Mouse (Mus musculus) monocyte, adult 5-6 weeks (primary cell): ENCODE results near the gene Slc12a5. TPM values are rescaled to one million over a fixed set of nuclear protein-coding genes. Genes with fewer than 3 reads are reported as not detected.
A peak's percentile ranks its signal among the peaks of the same experiment; 100 is the strongest.

ENCODE experiments used
- ATAC-seq: fragments of 153-309, 156-312 bp; replicated peaks from 2 replicates; pipeline ENCODE4 v1.8.0; 2017; ENCODE audit warnings: mild to moderate bottlenecking; ENCODE audit not compliant: low TSS enrichment, insufficient number of reproducible peaks, severe bottlenecking, poor library complexity, low FRiP score
- total RNA-seq: library from RNA; stranded (forward); fragments of 200-1000, 200-491, 200-594 nt; gene quantifications from 3 replicates; pipeline ENCODE4 v1.2.3, GENCODE M21; 2017

The Slc12a5 gene
- total RNA-seq, 1 experiment from 2014 or later: 1.7 TPM

DNA sequence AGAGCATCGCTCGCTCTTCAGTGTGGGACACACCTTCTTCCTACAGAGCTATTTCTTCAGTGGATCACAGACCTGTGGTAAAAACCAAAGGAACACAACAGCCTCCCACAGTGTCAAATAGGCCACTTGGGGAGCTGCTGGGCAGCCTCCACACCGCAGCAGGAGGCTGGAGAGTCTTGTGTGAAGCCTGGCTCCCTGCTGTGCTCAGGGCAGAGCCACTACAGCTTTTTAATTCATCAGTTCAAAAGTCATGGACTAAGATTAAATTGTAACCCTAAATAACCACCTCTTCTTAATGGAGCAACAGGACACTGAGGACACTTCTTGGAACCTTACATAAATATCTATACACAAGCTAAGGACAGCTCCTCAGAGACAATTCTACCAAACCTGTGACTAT, 42.5 kb downstream of the Slc12a5 start:
- no peak for ATAC-seq

DNA sequence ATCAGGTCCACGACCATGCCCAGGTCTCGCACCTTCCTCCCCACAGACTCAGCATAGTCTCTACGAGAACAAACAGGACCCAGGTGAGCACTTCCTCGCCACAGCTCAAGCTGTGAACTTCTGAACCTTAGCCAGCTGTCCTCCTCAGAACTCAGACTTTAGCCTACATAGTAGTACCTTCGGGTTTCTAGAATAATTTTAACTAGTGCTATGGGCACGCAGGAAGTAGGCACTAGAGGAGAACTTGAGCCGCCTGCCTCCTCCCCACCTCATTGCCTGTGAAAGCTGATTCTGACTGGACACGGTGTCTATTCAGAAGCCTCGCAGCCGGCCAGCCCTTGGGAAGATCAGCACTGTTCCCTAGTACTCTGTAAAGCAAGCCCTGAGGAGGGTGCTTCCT, 43.6 kb downstream of the Slc12a5 start:
- ATAC-seq: no peak

DNA sequence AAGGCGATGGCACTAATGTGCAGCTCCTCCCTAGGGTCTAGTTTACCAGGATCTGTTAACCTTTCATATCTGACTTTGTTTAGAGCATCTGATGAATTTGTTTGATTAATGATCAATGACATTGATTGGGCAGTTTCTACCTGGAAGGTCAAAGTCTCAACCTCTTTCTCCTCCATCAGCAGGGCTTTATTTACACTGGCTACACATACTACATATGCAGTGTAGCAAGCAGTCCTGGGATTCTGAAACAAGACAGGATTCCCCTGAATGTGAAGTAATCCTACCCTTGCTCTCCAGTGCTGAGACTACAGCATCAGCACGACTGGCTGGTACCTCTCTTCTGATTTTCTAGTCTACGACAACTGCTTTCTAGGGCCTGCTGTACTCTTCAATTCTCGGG, 46.2 kb downstream of the Slc12a5 start:
- ATAC-seq: no peak

DNA sequence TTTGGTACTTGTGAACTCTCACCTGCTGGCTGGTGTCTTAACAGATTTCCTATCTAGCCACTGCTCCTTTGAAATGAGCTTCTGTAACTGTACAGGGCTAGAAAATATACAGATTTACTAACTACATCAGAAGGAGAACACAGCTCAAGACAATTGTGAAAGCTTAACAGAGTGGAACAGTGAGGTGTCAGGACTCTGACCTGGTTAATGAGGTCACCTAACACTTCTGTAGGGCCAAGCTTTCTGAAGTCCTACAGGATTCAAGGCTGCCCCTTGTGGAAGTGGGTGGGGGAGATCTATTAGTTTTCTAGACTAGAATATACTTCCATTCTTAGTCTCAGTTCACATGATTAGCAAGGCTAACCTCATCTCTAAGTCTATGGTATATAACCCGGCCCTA, 47.4 kb downstream of the Slc12a5 start:
- ATAC-seq: no peak

DNA sequence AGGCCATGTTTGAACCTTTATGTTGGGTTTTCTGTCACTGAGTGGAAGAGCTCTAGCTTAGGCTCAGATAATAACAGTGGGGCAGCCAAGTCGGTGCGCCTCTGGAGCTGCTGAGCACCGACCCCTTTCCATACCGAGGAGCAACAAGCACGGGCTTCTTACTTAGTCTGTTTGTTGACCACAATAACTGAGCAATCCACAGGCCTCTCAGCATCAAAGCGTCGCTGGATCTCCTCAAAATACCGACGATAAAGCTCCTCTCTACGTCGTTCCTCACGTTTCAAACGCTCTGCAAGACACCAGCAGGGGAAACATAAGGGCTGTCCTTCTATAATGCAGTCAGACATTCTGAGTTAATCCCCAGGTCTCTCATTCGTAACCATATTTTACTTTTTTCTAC, 48.6 kb downstream of the Slc12a5 start:
- no peak for ATAC-seq

DNA sequence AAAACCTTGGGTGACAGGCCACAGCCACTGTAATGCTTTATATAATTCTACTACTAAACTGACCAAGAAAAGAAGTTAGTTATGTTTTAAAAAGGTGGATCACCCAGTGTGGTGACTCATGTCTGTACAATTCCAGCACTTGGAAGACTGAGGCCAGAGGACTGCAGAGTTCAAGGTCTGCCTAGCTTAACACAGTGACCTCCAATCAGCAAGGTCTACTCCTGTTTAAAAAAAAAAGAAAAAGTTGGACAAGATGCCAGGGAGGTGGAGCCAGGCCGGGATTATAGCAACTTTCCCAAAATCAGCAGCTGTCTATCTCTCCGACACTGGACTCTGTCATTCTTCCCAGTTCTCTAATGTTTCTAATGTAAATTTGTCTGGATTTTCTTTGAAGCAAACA, 49.0 kb downstream of the Slc12a5 start:
- ATAC-seq: no peak

DNA sequence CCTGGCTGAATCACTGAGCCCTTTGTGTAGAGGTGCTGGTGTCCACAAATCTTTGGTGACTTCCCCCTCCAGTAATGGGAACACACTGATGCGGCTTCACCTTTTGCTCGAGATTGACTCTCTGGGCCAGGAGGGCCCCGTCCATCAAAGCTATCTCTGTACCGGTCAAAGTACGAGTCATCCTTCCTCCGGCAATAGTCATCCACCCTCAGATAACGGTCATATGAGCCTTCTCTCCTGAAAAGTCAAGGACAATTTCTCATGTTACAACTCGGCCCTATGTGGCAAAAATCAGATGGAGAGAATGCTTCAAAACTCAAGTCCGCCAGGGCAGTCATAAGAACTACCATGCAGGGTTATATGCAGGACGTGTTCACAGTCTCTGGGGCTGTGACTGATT, 49.7 kb downstream of the Slc12a5 start:
- ATAC-seq: no peak

DNA sequence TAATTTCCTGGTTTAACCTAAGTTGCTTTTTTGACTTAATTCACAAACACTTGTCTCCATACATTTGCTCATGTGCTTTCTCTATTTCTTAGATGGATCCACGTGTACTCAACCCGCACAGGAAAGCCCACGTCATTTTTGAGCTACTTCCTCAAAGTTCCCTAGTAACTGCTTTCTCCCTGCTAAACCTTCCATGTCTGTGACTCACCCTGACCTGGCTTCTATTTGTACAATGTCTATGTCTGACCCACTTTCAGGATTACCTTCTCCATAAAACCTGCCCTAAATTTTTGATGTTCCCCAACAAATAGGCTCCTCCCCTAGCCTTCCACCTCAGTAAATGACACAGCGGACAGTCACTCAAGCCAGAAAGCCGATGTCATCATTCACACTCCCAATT, 54.3 kb downstream of the Slc12a5 start:
- no peak for ATAC-seq

DNA sequence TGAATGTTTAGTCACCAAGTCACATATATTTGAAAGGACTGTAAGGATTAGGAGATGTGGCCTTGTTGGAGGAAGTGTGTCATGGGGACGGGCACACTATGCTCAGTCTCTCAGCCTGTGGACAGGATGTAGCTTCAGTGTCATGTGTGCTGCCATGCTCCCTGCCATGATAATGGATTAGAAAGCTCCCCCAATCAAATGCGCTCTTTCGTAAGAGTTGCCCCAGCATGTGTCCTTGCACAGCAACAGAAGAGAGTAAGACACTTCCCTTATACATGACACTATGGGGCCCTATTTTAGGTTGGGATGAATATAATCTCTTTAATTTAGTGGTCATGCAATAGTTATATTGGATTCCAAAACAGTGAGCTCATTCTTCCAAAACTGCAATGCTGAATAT, 59.9 kb downstream of the Slc12a5 start:
- ATAC-seq: no peak

DNA sequence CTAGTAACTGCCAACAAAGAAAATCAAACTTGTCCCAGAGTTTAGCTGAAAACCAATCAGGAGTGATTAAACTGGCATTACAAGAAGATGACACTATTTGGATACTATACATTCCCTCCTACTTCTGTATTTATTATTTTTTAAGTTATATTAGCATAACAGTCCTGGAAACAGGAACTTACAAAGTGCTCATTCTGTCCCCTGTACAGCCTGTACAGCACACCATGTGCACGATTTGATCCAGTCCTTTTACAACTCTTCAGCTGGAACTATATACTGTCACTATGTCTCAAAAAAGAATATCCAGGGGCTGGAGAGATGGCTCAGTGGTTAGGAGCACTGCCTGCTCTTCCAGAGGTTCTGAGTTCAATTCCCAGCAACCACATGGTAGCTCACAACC, 66.6 kb downstream of the Slc12a5 start:
- peak; percentile 40; the same call in 1 of the 2 replicates for ATAC-seq

DNA sequence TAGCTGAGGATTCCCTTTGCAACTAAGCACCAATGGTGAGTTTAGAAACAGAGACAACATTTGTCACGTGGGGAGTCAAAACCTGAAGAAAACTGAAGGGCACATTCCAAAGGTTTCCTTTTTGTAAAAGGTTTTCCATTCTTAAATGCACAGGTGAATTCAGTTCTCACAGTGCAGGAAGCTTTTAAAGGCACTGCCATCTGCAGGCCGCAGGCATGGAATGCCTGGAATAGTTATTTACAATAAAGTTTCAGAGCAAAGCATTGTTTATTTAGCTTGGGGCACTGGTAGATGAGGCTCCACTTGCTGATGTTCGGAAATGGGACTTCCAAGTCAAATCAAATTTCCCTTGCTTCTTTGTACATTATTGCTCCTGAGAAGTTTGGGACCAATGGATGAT, 71.9 kb downstream of the Slc12a5 start:
- no peak for ATAC-seq

DNA sequence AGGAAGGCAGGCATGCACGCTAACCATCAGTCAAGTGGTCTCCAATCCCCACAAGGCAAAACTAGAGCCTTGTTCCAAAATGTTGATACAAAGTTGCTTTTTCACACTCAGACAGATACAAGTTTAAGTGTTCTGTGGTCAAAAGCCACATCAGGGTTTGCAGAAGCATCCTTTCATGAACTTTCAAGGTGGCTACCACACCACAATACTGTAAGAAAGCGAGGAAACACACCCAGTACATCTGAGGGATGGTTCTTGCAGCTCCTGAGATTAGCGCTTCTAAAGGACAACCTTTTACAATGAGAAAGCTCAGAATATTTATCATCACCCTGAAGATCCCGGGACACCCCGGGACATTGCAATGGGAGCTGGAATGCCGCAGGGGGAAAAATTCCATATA, 72.7 kb downstream of the Slc12a5 start:
- no peak for ATAC-seq

DNA sequence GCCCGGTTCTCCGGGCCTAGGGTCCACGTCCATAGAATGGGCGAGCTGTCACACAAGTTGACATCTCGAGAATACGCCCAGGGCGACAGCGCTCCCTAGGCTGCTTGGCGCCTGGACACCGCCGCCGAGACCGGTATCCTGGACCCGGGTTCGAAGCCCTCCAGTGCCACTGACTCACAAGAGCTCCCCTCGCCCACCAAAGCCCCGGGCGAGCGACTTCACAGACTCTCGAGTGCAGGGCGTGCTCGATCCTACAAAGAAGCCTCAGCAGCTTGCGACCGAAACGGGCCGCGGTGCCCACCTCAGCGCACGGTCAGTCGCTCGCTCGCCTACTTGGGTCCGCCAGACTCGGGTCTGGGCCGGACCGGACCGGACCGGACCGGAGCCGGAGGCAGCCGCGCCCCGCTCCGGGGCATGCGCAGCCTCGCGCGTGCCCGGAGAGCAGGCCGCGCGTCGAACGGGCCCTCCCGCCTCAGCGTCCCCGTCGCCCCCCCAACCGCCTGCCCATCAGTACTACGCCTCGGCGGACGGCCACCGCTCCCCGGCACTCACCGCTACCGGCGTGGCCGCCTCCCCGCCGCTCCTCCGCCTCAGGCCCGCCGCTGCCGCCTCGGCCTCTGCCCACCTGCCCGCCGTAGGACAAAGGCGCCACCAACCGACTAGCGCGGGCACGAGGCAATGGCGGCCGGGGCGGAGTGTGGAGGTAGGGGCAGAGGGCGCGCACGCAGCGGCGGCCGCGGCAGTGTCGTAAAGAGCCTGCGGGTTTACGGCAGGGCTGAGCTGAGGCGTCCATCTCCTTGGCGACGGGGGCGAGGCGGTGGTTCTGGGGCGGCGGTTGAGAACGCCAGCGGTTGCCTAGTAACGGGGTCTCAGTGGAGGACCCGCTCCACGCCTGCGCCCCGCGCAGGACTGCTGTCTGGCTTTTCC, 73.8 kb downstream of the Slc12a5 start, which contains the start of gene Ncoa5:
Gene Ncoa5 (minus strand): TSS at position 737 of the 927 bp plus-strand sequence.
- ATAC-seq: peak; percentile 96

DNA sequence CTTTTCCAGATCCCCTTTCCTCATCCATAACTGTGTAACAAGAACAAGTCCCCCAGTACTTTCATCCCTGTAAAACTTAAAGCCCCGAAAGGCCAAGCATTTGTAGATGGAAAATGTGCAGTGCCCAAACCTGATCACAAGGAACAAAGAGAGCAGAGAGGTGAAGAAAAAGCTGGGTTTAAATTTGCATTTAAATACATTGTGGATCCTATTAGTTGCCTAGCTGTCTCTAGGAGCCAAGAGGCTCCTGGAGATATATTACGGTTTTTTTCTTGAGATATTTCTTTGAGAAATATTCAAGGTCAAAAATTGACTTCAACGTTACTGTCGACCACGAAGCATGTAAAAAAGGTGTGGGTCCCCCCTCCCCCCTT, 74.4 kb downstream of the Slc12a5 start:
- ATAC-seq: no peak

DNA sequence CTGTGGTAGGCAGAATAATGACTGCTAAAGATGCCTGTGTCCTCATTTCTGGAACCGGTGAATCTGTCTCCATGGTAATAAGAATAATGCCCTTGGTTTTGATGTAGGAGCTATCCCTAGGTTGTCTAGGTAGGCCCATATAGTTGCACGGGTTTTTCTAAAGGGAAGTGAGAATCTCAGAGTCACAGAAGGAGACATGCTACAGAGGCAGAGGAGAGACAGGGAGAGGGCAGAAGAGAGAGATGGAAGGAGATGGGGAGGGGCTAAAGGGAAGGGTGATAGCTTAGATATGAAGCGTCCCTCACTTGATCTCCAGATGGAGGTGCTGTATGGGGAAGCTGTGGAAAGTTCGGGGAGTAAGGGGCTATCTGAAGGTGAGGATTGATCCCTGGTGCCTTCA, 76.8 kb downstream of the Slc12a5 start:
- no peak for ATAC-seq

DNA sequence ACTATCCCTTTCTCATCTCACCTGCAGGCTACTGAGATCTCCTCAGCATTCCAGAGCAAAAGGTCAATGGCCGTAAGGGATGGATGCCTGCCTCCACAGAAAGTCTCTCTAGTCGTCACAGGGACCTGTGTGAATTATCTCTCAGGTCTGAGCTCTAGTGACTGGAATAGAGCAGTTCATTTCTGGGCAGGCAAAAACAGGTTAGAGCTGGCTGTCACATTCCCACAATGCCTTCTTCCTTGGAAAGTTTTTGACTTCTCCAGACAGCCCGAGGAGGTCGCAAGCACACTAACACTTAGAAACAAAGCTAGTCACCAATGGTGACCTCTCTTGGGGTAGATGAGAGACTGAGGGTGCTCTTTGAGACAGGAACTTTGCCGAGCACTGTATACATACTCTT, 81.5 kb downstream of the Slc12a5 start:
- ATAC-seq: no peak

DNA sequence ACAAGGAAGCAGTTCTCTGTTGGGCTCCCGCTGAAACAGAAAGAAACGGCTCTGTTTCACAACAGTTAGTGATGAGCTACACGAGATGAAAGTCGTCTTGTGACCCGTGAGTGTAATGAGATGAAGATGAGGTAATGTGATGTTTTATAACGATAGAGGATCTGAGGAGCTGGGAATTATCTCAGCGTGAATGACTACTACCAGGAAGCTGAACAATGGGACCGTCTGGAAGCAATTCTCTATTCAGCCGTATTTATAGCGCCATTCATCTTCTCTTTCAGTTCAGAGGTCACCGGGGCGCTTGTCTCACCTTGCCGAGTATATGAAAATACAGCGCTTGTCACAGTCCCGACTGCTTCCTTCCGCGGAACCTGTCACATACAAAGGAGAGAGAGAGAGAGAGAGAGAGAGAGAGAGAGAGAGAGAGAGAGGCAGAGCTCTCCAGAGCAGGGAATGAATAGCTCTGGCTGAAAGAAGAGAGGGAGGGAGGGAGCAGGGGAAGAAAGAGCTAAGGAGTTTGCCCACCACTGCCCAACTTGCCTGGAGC, 82.6 kb downstream of the Slc12a5 start:
- ATAC-seq: no peak

DNA sequence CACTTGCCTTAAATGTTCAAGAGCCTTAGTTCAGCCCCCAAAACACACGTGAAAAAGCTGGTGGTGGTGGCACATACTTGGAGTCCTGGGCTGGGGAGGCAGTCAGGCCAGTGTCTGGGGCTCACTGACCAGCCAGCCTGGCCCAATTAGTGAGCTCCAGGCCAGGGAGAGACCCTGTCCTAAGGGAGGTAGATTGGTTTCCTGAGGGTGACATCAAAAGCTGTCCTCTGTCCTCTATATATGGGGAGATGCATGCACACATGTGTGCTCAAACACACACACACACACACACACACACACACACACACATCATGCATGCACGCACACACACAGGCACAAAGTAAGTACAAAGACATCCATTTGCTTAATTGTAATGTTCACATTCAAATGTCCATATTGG, 83.1 kb downstream of the Slc12a5 start:
- ATAC-seq: no peak

DNA sequence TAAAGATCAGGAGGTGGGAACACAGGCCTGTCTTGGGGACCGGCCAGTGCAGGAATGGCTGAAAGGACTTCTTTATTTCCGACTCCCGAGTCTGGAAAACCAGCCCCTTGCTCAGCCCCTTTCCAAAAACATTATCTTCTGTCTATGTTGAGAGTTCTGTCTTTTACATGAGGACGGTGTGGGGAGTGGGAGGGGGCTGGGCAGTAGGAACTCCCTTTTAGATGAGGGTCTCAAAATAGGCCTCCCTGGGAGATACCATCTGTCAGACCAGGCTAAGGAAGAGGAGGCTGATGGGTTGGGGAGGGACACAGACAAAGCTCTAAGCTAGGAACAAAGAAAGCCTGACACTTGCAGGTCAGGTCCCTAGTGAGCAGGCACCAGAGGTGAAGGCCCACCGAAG, 88.4 kb downstream of the Slc12a5 start:
- 0 out of 2 replicates have a peak, but pooled peaks have one; percentile 40 for ATAC-seq
